Mouse (Mus musculus): Measurements from ENCODE around the gene Wfdc21. TPM values are rescaled to one million over a fixed set of nuclear protein-coding genes. Genes with fewer than 3 reads are reported as not detected.

Wfdc21 gene
- polyA plus RNA-seq, 1 experiment: not detected

GRCm38 (mm10) chr11:83796112-83796511 is 49.4 kb downstream of the Wfdc21 start:
- Histone ChIP-seq H3K27me3 (replicated peaks) (peaks cover 61% of the 10 kb centered on the region), H3K4me1 (0 out of 2 replicates have a peak, but pooled peaks cover 4% of the 10 kb centered on the region), H3K9me3 (no peaks in the 10 kb centered on the region), H3K36me3 (replicated peaks; ENCODE audit: low read length) (no peaks in the 10 kb centered on the region), H3K4me3 (replicated peaks) (no peak overlapping the region)
- TF ChIP-seq FLI1 (IDR thresholded peaks at IDR 0.05; ENCODE audit: low read length) (no peak), GATA1 (IDR thresholded peaks at IDR 0.05; ENCODE audit: borderline replicate concordance, low read length) (no peak)

- H3K4me1 ChIP-seq: 0 out of 2 replicates have a peak, but pooled peaks cover 4% of the 10 kb centered on the region
- no peak overlapping the region for H3K4me3 ChIP-seq (replicated peaks)
- no peak for TF ChIP-seq GATA1 (IDR thresholded peaks at IDR 0.05; ENCODE audit: borderline replicate concordance, low read length)
- TF ChIP-seq FLI1 (IDR thresholded peaks at IDR 0.05; ENCODE audit: low read length): no peak
- H3K27me3 ChIP-seq (replicated peaks): peaks cover 60% of the 10 kb centered on the region
- no peaks in the 10 kb centered on the region for H3K36me3 ChIP-seq (replicated peaks; ENCODE audit: low read length)
- H3K9me3 ChIP-seq: no peaks in the 10 kb centered on the region
Measured at GRCm38 (mm10) chr11:83796980-83797608, 50.4 kb downstream of the Wfdc21 start.

- no peaks in the 10 kb centered on the region for H3K9me3 ChIP-seq
- H3K4me3 ChIP-seq (replicated peaks): no peak overlapping the region
- no peaks in the 10 kb centered on the region for H3K36me3 ChIP-seq (replicated peaks; ENCODE audit: low read length)
- TF ChIP-seq FLI1 (IDR thresholded peaks at IDR 0.05; ENCODE audit: low read length) (no peak), GATA1 (IDR thresholded peaks at IDR 0.05; ENCODE audit: borderline replicate concordance, low read length) (no peak)
- peaks cover 63% of the 10 kb centered on the region for H3K27me3 ChIP-seq (replicated peaks)
- H3K4me1 ChIP-seq: no peaks in the 10 kb centered on the region
Measured at GRCm38 (mm10) chr11:83799871-83800430, 53.2 kb downstream of the Wfdc21 start.

- peaks cover 61% of the 10 kb centered on the region for H3K27me3 ChIP-seq (replicated peaks)
- no peaks in the 10 kb centered on the region for H3K36me3 ChIP-seq (replicated peaks; ENCODE audit: low read length)
- TF ChIP-seq GATA1 (IDR thresholded peaks at IDR 0.05; ENCODE audit: borderline replicate concordance, low read length) (no peak), FLI1 (IDR thresholded peaks at IDR 0.05; ENCODE audit: low read length) (no peak)
- no peak overlapping the region for H3K4me3 ChIP-seq (replicated peaks)
- peaks cover 17% of the 10 kb centered on the region for H3K9me3 ChIP-seq
- H3K4me1 ChIP-seq: no peaks in the 10 kb centered on the region
Measured at GRCm38 (mm10) chr11:83802166-83802565, 55.4 kb downstream of the Wfdc21 start.

Other genes starting within 250 kb of the Wfdc21 start
- not detected in 2 replicates for gene Heatr9, start 224.8 kb upstream of the Wfdc21 start, polyA plus RNA-seq (2012; ENCODE audit: insufficient read depth, low replicate concordance)
- gene Ccl5, start 216.4 kb upstream of the Wfdc21 start, polyA plus RNA-seq (2012; ENCODE audit: insufficient read depth, low replicate concordance): 10.7 TPM in 1 of 2 replicates, not detected in the other
- 2.4 TPM in 1 of 2 replicates, not detected in the other for gene Ccl9, start 168.3 kb upstream of the Wfdc21 start, polyA plus RNA-seq (2012; ENCODE audit: insufficient read depth, low replicate concordance)
- gene Ccl6, start 153.9 kb upstream of the Wfdc21 start, polyA plus RNA-seq (2012; ENCODE audit: insufficient read depth, low replicate concordance): 26.0 TPM in 1 of 2 replicates, not detected in the other
- gene Rpl9-ps1, start 101.3 kb upstream of the Wfdc21 start, polyA plus RNA-seq (2012; ENCODE audit: insufficient read depth, low replicate concordance): not detected in 2 replicates
- 7.9 TPM in 1 of 2 replicates, not detected in the other for gene Ccl3, start 97.6 kb upstream of the Wfdc21 start, polyA plus RNA-seq (2012; ENCODE audit: insufficient read depth, low replicate concordance)
- 1.7 TPM in 1 of 2 replicates, not detected in the other for gene Ccl4, start 84.4 kb upstream of the Wfdc21 start, polyA plus RNA-seq (2012; ENCODE audit: insufficient read depth, low replicate concordance)
- not detected in 2 replicates for gene Wfdc17, start 42.9 kb upstream of the Wfdc21 start, polyA plus RNA-seq (2012; ENCODE audit: insufficient read depth, low replicate concordance)
- gene Wfdc18, start 37.9 kb upstream of the Wfdc21 start, polyA plus RNA-seq (2012; ENCODE audit: insufficient read depth, low replicate concordance): not detected in 2 replicates
- gene Heatr6, start 6.8 kb downstream of the Wfdc21 start, polyA plus RNA-seq (2012; ENCODE audit: insufficient read depth, low replicate concordance): 3.5 and 4.0 TPM in 2 replicates
- not detected in 2 replicates for gene Hnf1b, start 103.1 kb downstream of the Wfdc21 start, polyA plus RNA-seq (2012; ENCODE audit: insufficient read depth, low replicate concordance)
- 0.81 TPM in 1 of 2 replicates, not detected in the other for gene Ddx52, start 195.1 kb downstream of the Wfdc21 start, polyA plus RNA-seq (2012; ENCODE audit: insufficient read depth, low replicate concordance)
- gene Synrg, start 217.5 kb downstream of the Wfdc21 start, polyA plus RNA-seq (2012; ENCODE audit: insufficient read depth, low replicate concordance): 2.2 and 23.3 TPM in 2 replicates